Mouse (Mus musculus) myocyte (in vitro differentiated cells): ENCODE measurements around the gene Krtap29-1. TPM values are rescaled to one million over a fixed set of nuclear protein-coding genes. Genes with fewer than 3 reads are reported as not detected.

Source experiments
- H3K27me3 ChIP-seq: one replicate; pipeline ENCODE4 v1.6.1; 2011; ENCODE audit not compliant: control insufficient read depth, insufficient read depth, insufficient read length
- H3K36me3 ChIP-seq: one replicate; pipeline ENCODE4 v1.6.1; 2011; ENCODE audit not compliant: control insufficient read depth, insufficient read depth
- H3K4me2 ChIP-seq: one replicate; pipeline ENCODE4 v1.6.1; 2011; ENCODE audit warnings: low read depth, control low read depth
- H3K4me3 ChIP-seq: one replicate; pipeline ENCODE4 v1.5.1; 2011; ENCODE audit warnings: mild to moderate bottlenecking, control low read depth, moderate library complexity
- H3K79me2 ChIP-seq: one replicate; pipeline ENCODE4 v1.6.1; 2011; ENCODE audit not compliant: control insufficient read depth, insufficient read depth
- H3ac ChIP-seq: one replicate; pipeline ENCODE4 v1.6.1; 2011; ENCODE audit not compliant: control insufficient read depth, insufficient read length
- CEBPB ChIP-seq: IDR thresholded peaks from 2 replicates; pipeline ENCODE4 v1.6.1; 2011; ENCODE audit warnings: mild to moderate bottlenecking, moderate library complexity; ENCODE audit not compliant: poor library complexity, insufficient read depth, severe bottlenecking
- E2F4 ChIP-seq: IDR thresholded peaks from one replicate; pipeline ENCODE4 v1.6.1; 2011; ENCODE audit warnings: mild to moderate bottlenecking, control low read depth, moderate library complexity; ENCODE audit not compliant: insufficient read depth
- MAX ChIP-seq: IDR thresholded peaks from one replicate; pipeline ENCODE4 v1.6.1; 2011; ENCODE audit warnings: low read depth, mild to moderate bottlenecking, control low read depth
- MYOD1 ChIP-seq, 3 experiments: IDR thresholded peaks; one replicate each; pipeline ENCODE4 v1.6.1; 2011; ENCODE audit warnings: control low read depth in 2 of 3, low read depth in 2 of 3, mild to moderate bottlenecking in 2 of 3, moderate library complexity in 1 of 3; ENCODE audit not compliant: insufficient read length in 2 of 3, control insufficient read depth in 1 of 3
- MYOG ChIP-seq, 3 experiments: IDR thresholded peaks; one replicate each; pipeline ENCODE4 v1.6.1; 2011; ENCODE audit warnings: control low read depth in 2 of 3, low read depth in 2 of 3, mild to moderate bottlenecking in 2 of 3; ENCODE audit not compliant: insufficient read length in 2 of 3, control insufficient read depth in 1 of 3, insufficient read depth in 1 of 3
- POLR2A ChIP-seq: IDR thresholded peaks from one replicate; pipeline ENCODE4 v1.6.1; 2011; ENCODE audit warnings: low read depth, mild to moderate bottlenecking, control low read depth, moderate library complexity; ENCODE audit not compliant: insufficient read length
- POLR2AphosphoS2 ChIP-seq: IDR thresholded peaks from one replicate; pipeline ENCODE4 v1.6.1; 2011; ENCODE audit warnings: low read depth, control low read depth; ENCODE audit not compliant: insufficient read length
- REST ChIP-seq: IDR thresholded peaks from one replicate; pipeline ENCODE4 v1.6.1; 2011; ENCODE audit warnings: mild to moderate bottlenecking, control low read depth, moderate library complexity; ENCODE audit not compliant: insufficient read depth, insufficient read length
- SRF ChIP-seq: IDR thresholded peaks from one replicate; pipeline ENCODE4 v1.6.1; 2011; ENCODE audit warnings: low read depth; ENCODE audit not compliant: control insufficient read depth, insufficient read length
- TCF12 ChIP-seq: IDR thresholded peaks from one replicate; pipeline ENCODE4 v1.6.1; 2011; ENCODE audit warnings: mild to moderate bottlenecking, control low read depth; ENCODE audit not compliant: poor library complexity, insufficient read depth, severe bottlenecking
- TCF3 ChIP-seq: IDR thresholded peaks from one replicate; pipeline ENCODE4 v1.6.1; 2011; ENCODE audit warnings: low read depth, control low read depth; ENCODE audit not compliant: insufficient read length
- USF1 ChIP-seq: IDR thresholded peaks from one replicate; pipeline ENCODE4 v1.6.1; 2011; ENCODE audit warnings: low read depth, mild to moderate bottlenecking, control low read depth, moderate library complexity
- polyA plus RNA-seq: library from polyadenylated mRNA; unstranded; fragments of >200 nt; fragmentation: generic; extraction: Trizol; gene quantifications from one replicate; pipeline ENCODE4 v1.2.1, GENCODE M21; 2012; ENCODE audit warnings: missing spikeins

Gene Krtap29-1
- polyA plus RNA-seq, 1 experiment = not detected

GRCm38 (mm10) chr11:99965961-99966360 lies 12.9 kb downstream of the Krtap29-1 start:
- Histone ChIP-seq H3K27me3 (no peaks in the 10 kb centered on the region), H3K4me2 (no peak overlapping the region), H3K4me3 (no peak overlapping the region), H3K79me2 (no peaks in the 10 kb centered on the region), H3ac (no peak overlapping the region), H3K36me3 (no peaks in the 10 kb centered on the region)
- TF ChIP-seq MAX (no peak), TCF3 (no peak), MYOG (IDR thresholded peaks at IDR 0.05; ENCODE audit: control insufficient read depth in 1 of 3, insufficient read depth in 1 of 3, insufficient read length in 2 of 3, low read depth in 2 of 3) (no peak), POLR2AphosphoS2 (no peak), TCF12 (no peak), CEBPB (no peak), USF1 (no peak), E2F4 (no peak), MYOD1 (IDR thresholded peaks at IDR 0.05; ENCODE audit: control insufficient read depth in 1 of 3, insufficient read length in 2 of 3, low read depth in 2 of 3) (no peak), SRF (no peak), REST (no peak), POLR2A (no peak)

GRCm38 (mm10) chr11:99964213-99964612 lies 14.6 kb downstream of the Krtap29-1 start:
- H3K4me2 ChIP-seq = no peak overlapping the region
- no peaks in the 10 kb centered on the region for H3K79me2 ChIP-seq
- H3K4me3 ChIP-seq = no peak overlapping the region
- no peak overlapping the region for H3ac ChIP-seq
- TF ChIP-seq MAX (no peak), CEBPB (no peak), TCF12 (no peak), TCF3 (no peak), E2F4 (no peak), MYOG (IDR thresholded peaks at IDR 0.05; ENCODE audit: control insufficient read depth in 1 of 3, insufficient read depth in 1 of 3, insufficient read length in 2 of 3, low read depth in 2 of 3) (no peak), REST (no peak), MYOD1 (IDR thresholded peaks at IDR 0.05; ENCODE audit: control insufficient read depth in 1 of 3, insufficient read length in 2 of 3, low read depth in 2 of 3) (no peak), POLR2AphosphoS2 (no peak), POLR2A (no peak), USF1 (no peak), SRF (no peak)
- H3K27me3 ChIP-seq = no peaks in the 10 kb centered on the region
- no peaks in the 10 kb centered on the region for H3K36me3 ChIP-seq

GRCm38 (mm10) chr11:99948175-99948574 lies 30.7 kb downstream of the Krtap29-1 start, which contains the start of gene Krtap9-5:
Krtap9-5 (plus strand) TSS chr11:99948475.
- H3K27me3 ChIP-seq = no peaks in the 10 kb centered on the region
- H3K4me3 ChIP-seq = no peak within 1 kb of the TSS
- H3K4me2 ChIP-seq = no peak within 1 kb of the TSS
- no peaks in the 10 kb centered on the region for H3K79me2 ChIP-seq
- H3K36me3 ChIP-seq = no peaks in the 10 kb centered on the region
- TF ChIP-seq MYOG (IDR thresholded peaks at IDR 0.05; ENCODE audit: control insufficient read depth in 1 of 3, insufficient read depth in 1 of 3, insufficient read length in 2 of 3, low read depth in 2 of 3) (no peak), SRF (no peak), TCF12 (no peak), POLR2A (no peak), REST (no peak), CEBPB (no peak), USF1 (no peak), E2F4 (no peak), TCF3 (no peak), MYOD1 (IDR thresholded peaks at IDR 0.05; ENCODE audit: control insufficient read depth in 1 of 3, insufficient read length in 2 of 3, low read depth in 2 of 3) (no peak), POLR2AphosphoS2 (no peak), MAX (no peak)
- H3ac ChIP-seq = no peak within 1 kb of the TSS

- H3K4me3 ChIP-seq = no peak overlapping the region
Measured at GRCm38 (mm10) chr11:99937751-99938264, 41.0 kb downstream of the Krtap29-1 start.

More at GRCm38 (mm10) chr11:99937751-99938264, 41.0 kb downstream of the Krtap29-1 start:
- Histone ChIP-seq H3ac (no peak overlapping the region), H3K27me3 (no peaks in the 10 kb centered on the region), H3K4me2 (no peak overlapping the region), H3K36me3 (no peaks in the 10 kb centered on the region), H3K79me2 (no peaks in the 10 kb centered on the region)
- TF ChIP-seq TCF3 (no peak), MAX (no peak), SRF (no peak), REST (no peak), E2F4 (no peak), TCF12 (no peak), CEBPB (no peak), POLR2AphosphoS2 (no peak), MYOD1 (IDR thresholded peaks at IDR 0.05; ENCODE audit: control insufficient read depth in 1 of 3, insufficient read length in 2 of 3, low read depth in 2 of 3) (no peak), USF1 (no peak), MYOG (IDR thresholded peaks at IDR 0.05; ENCODE audit: control insufficient read depth in 1 of 3, insufficient read depth in 1 of 3, insufficient read length in 2 of 3, low read depth in 2 of 3) (no peak), POLR2A (no peak)
